Mouse (Mus musculus): ENCODE results near the gene Tmem213. TPM values are rescaled to one million over a fixed set of nuclear protein-coding genes. Genes with fewer than 3 reads are reported as not detected.

Tmem213 gene
- polyA plus RNA-seq, 1 experiment from 2014 or later = not detected

GRCm38 (mm10) chr6:38159576-38159975 is 50.5 kb downstream of the Tmem213 start:
- H3K27ac ChIP-seq (ENCODE audit: low read depth, low read length) = no peak overlapping the region
- no peaks in the 10 kb centered on the region for H3K27me3 ChIP-seq (replicated peaks; ENCODE audit: control insufficient read depth, insufficient read depth, low read length)
- H3K4me2 ChIP-seq (ENCODE audit: low read length) = no peak overlapping the region
- 0 out of 2 replicates have a peak, but pooled peaks cover 3% of the 10 kb centered on the region for H3K4me1 ChIP-seq (ENCODE audit: control insufficient read depth, insufficient read depth, low read length)
- ATAC-seq (no peak; the same call in 1 of the 2 replicates), DNase-seq (ENCODE audit: low spot score) (no peak)
- WGBS = 76% methylated on average over 4 of the region's 4 CpGs
- H3K9me3 ChIP-seq (replicated peaks; ENCODE audit: control insufficient read depth, low read length) = no peaks in the 10 kb centered on the region
- peaks cover 36% of the 10 kb centered on the region for H3K36me3 ChIP-seq (ENCODE audit: control insufficient read depth, insufficient read depth, low read length)
- H3K4me3 ChIP-seq (ENCODE audit: low read depth, low read length) = no peak overlapping the region
- no peak overlapping the region for H3K9ac ChIP-seq (ENCODE audit: low read length)

- Histone ChIP-seq H3K27me3 (replicated peaks; ENCODE audit: control insufficient read depth, insufficient read depth, low read length) (no peaks in the 10 kb centered on the region), H3K4me1 (ENCODE audit: control insufficient read depth, insufficient read depth, low read length) (0 out of 2 replicates have a peak, but pooled peaks cover 3% of the 10 kb centered on the region), H3K9me3 (replicated peaks; ENCODE audit: control insufficient read depth, low read length) (no peaks in the 10 kb centered on the region), H3K36me3 (ENCODE audit: control insufficient read depth, insufficient read depth, low read length) (peaks cover 36% of the 10 kb centered on the region), H3K9ac (ENCODE audit: low read length) (no peak overlapping the region), H3K4me2 (ENCODE audit: low read length) (no peak overlapping the region), H3K4me3 (ENCODE audit: low read depth, low read length) (no peak overlapping the region), H3K27ac (ENCODE audit: low read depth, low read length) (peak overlapping the region; percentile 68; the same call in 1 of the 2 replicates)
- peak; percentile 96 for DNase-seq (ENCODE audit: low spot score)
- ATAC-seq = peak; percentile 84
- 9% methylated on average over 3 of the region's 3 CpGs for WGBS
These were observed 51.0 kb downstream of the Tmem213 start for GRCm38 (mm10) chr6:38160102-38160501.

GRCm38 (mm10) chr6:38160556-38160955 is 51.5 kb downstream of the Tmem213 start:
- peak; percentile 32; the same call in 1 of the 2 replicates for ATAC-seq
- Histone ChIP-seq H3K27ac (ENCODE audit: low read depth, low read length) (peak overlapping the region; percentile 68; the same call in 1 of the 2 replicates), H3K9ac (ENCODE audit: low read length) (no peak overlapping the region), H3K4me3 (ENCODE audit: low read depth, low read length) (no peak overlapping the region), H3K9me3 (replicated peaks; ENCODE audit: control insufficient read depth, low read length) (no peaks in the 10 kb centered on the region), H3K4me1 (ENCODE audit: control insufficient read depth, insufficient read depth, low read length) (0 out of 2 replicates have a peak, but pooled peaks cover 3% of the 10 kb centered on the region), H3K27me3 (replicated peaks; ENCODE audit: control insufficient read depth, insufficient read depth, low read length) (no peaks in the 10 kb centered on the region), H3K4me2 (ENCODE audit: low read length) (no peak overlapping the region), H3K36me3 (ENCODE audit: control insufficient read depth, insufficient read depth, low read length) (peaks cover 40% of the 10 kb centered on the region)
- DNase-seq (ENCODE audit: low spot score) = no peak
- 68% methylated on average over 2 of the region's 2 CpGs for WGBS

GRCm38 (mm10) chr6:38162825-38163504 is 53.9 kb downstream of the Tmem213 start:
- H3K4me2 ChIP-seq (ENCODE audit: low read length) = no peak overlapping the region
- WGBS = 70% methylated on average over 14 of the region's 14 CpGs
- no peaks in the 10 kb centered on the region for H3K9me3 ChIP-seq (replicated peaks; ENCODE audit: control insufficient read depth, low read length)
- no peak overlapping the region for H3K4me3 ChIP-seq (ENCODE audit: low read depth, low read length)
- DNase-seq (ENCODE audit: low spot score) = no peak
- H3K36me3 ChIP-seq (ENCODE audit: control insufficient read depth, insufficient read depth, low read length) = peaks cover 37% of the 10 kb centered on the region
- ATAC-seq = no peak
- H3K27ac ChIP-seq (ENCODE audit: low read depth, low read length) = no peak overlapping the region
- H3K4me1 ChIP-seq (ENCODE audit: control insufficient read depth, insufficient read depth, low read length) = 0 out of 2 replicates have a peak, but pooled peaks cover 3% of the 10 kb centered on the region
- no peaks in the 10 kb centered on the region for H3K27me3 ChIP-seq (replicated peaks; ENCODE audit: control insufficient read depth, insufficient read depth, low read length)
- H3K9ac ChIP-seq (ENCODE audit: low read length) = no peak overlapping the region

GRCm38 (mm10) chr6:38164705-38165104 is 55.6 kb downstream of the Tmem213 start:
- no peak for ATAC-seq
- no peaks in the 10 kb centered on the region for H3K9me3 ChIP-seq (replicated peaks; ENCODE audit: control insufficient read depth, low read length)
- H3K27ac ChIP-seq (ENCODE audit: low read depth, low read length) = no peak overlapping the region
- no peaks in the 10 kb centered on the region for H3K27me3 ChIP-seq (replicated peaks; ENCODE audit: control insufficient read depth, insufficient read depth, low read length)
- 0 out of 2 replicates have a peak, but pooled peaks cover 3% of the 10 kb centered on the region for H3K4me1 ChIP-seq (ENCODE audit: control insufficient read depth, insufficient read depth, low read length)
- WGBS = 89% methylated on average over 6 of the region's 6 CpGs
- no peak overlapping the region for H3K4me2 ChIP-seq (ENCODE audit: low read length)
- DNase-seq (ENCODE audit: low spot score) = no peak
- no peak overlapping the region for H3K9ac ChIP-seq (ENCODE audit: low read length)
- no peak overlapping the region for H3K4me3 ChIP-seq (ENCODE audit: low read depth, low read length)
- peaks cover 51% of the 10 kb centered on the region for H3K36me3 ChIP-seq (ENCODE audit: control insufficient read depth, insufficient read depth, low read length)

GRCm38 (mm10) chr6:38165385-38165784 is 56.3 kb downstream of the Tmem213 start:
- Histone ChIP-seq H3K4me1 (ENCODE audit: control insufficient read depth, insufficient read depth, low read length) (0 out of 2 replicates have a peak, but pooled peaks cover 2% of the 10 kb centered on the region), H3K27ac (ENCODE audit: low read depth, low read length) (no peak overlapping the region), H3K4me3 (ENCODE audit: low read depth, low read length) (no peak overlapping the region), H3K4me2 (ENCODE audit: low read length) (no peak overlapping the region), H3K27me3 (replicated peaks; ENCODE audit: control insufficient read depth, insufficient read depth, low read length) (no peaks in the 10 kb centered on the region), H3K9ac (ENCODE audit: low read length) (no peak overlapping the region), H3K9me3 (replicated peaks; ENCODE audit: control insufficient read depth, low read length) (no peaks in the 10 kb centered on the region), H3K36me3 (ENCODE audit: control insufficient read depth, insufficient read depth, low read length) (peaks cover 54% of the 10 kb centered on the region)
- ATAC-seq (no peak), DNase-seq (ENCODE audit: low spot score) (no peak)
- WGBS = 86% methylated on average over 6 of the region's 6 CpGs

Other genes starting within 250 kb of the Tmem213 start
- 23.0 and 24.7 TPM in 2 replicates for gene Trim24, start 238.4 kb upstream of the Tmem213 start, polyA plus RNA-seq (2014; fragmentation: Nextera tagmentation; extraction: Ambion mirVana)
- gene Svopl, start 62.3 kb upstream of the Tmem213 start, polyA plus RNA-seq (2014; fragmentation: Nextera tagmentation; extraction: Ambion mirVana) = 0.43 and 0.58 TPM in 2 replicates
- not detected in 2 replicates for gene Atp6v0a4, start 15.3 kb downstream of the Tmem213 start, polyA plus RNA-seq (2014; fragmentation: Nextera tagmentation; extraction: Ambion mirVana)
- 10.9 and 13.3 TPM in 2 replicates for gene D630045J12Rik, start 144.8 kb downstream of the Tmem213 start, polyA plus RNA-seq (2014; fragmentation: Nextera tagmentation; extraction: Ambion mirVana)
- 5.3 and 6.1 TPM in 2 replicates for gene Zc3hav1l, start 190.0 kb downstream of the Tmem213 start, polyA plus RNA-seq (2014; fragmentation: Nextera tagmentation; extraction: Ambion mirVana)
- 0.71 and 1.1 TPM in 2 replicates for gene Zc3hav1, start 245.3 kb downstream of the Tmem213 start, polyA plus RNA-seq (2014; fragmentation: Nextera tagmentation; extraction: Ambion mirVana)

Data from forebrain, embryonic 14.5 days (tissue).